Mouse (Mus musculus) adrenal gland, postnatal 10 days (tissue): ENCODE measurements around the gene Atr. TPM values are rescaled to one million over a fixed set of nuclear protein-coding genes. Genes with fewer than 3 reads are reported as not detected.
A peak's percentile ranks its signal among the peaks of the same experiment; 100 is the strongest.
"Not testable (repeated sequence)": the region's sequence is repeated elsewhere in the genome, so short reads cannot be mapped to it uniquely, and the experiment has no call there.

Experiments used
- DNase-seq: peaks from one replicate; pipeline ENCODE4 v3.0.0; 2021; ENCODE audit warnings: mixed read lengths
- total RNA-seq, 2 experiments: library from RNA; stranded (reverse); gene quantifications; 2 replicates each; pipeline ENCODE4 v1.2.3; 2021

Gene Atr
- total RNA-seq, 2 experiments from 2014 or later, result 11.8 to 19.2 TPM

DNA sequence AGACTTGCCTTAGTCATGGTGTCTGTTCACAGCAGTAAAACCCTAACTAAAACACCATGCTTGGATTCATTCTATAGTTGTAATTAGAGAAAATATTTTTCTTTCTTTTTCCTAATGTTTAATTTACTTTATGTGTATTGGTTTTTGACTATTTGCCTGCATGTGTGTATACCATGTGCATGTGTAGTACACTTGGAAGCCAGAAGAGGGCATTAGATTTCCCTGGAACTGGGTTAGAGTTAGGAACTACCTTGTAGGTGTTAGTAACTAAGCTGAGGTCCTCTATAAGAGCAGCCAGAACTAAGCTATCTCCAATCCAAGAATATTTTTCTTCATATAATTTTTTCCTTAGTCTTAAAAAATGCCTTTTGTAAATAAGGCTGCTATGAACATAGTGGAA, 75.5 kb downstream of the Atr start:
- no peak for DNase-seq

DNA sequence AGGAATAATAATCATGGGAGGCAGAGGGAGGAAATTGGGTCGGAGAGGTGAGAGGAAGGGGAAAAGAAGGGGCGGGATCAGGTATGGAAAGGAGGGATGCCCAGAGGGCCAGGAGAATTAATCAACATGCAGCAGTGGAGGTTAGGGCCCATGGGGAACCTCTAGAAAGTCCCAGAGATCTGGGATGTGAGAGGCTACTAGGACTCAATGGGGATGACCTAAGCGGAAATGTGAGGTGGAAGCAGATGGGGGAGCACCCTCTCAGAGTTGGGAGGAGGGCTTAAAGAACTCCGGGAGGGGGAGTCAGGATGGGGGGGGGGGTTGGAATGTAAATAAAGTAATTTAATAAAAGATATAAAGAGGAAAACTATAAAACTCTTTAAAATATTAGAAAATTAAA, 96.3 kb downstream of the Atr start:
- DNase-seq, result no peak

DNA sequence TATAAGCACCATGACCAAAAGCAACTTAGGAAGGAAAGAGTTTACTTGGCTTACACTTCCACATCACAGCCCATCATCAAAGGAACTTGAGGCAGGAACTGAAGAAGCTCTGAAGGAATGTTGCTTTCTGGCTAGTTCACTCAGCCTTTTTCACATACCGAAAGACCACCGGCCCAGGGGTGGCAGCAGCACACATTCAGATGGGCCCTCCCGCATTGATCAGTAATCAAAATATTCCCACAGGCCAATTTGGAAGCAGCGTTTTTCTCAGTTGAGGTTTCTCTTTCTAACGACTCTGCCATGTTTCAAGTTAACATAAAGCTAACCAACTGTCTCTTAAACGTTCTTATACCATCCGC, 96.8 kb downstream of the Atr start:
- DNase-seq, result no peak

DNA sequence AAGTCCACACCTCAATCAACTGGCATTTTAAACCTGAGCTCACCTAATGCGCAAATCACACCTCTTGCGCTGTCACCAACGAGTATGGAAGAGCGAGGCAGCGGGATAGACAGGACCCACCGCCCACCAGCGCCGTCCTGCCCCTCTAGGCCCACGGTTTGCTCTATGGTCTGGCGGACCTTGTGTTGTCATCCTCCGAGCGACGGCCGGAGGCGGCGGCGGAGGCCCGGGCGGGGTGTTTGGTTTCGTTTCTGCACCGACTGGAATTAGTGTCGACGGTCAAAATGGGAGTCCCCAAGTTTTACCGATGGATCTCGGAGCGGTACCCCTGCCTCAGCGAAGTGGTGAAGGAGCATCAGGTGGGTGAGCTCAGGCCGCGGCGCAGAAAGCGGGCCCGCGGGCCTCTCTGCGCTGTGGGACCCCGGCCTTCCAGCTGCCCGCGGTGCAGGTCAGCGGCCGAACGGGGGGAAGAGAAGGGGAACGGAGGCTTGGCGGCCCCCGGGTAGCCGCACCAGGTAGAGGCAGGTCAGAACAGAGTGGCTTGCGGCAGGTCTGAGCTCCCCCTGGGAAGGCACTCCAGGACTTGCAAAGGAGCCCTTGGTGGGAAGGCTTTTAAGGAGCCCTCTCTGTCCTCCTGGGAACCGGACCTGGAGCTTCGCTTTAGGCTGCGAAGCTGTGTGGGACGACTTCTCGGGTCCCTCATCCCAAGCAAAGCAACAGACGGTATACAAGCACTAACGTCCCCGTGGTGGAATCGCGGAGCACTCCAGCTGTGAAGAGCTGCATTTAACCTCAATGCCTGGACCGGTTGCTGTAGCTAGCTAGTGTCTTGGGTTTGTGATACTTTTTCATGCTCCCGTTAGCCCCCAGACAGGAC, 97.4 kb downstream of the Atr start, which contains the start of gene Xrn1:
Xrn1 (plus strand) TSS at position 176 of the 877 bp plus-strand sequence.
- DNase-seq, result peak; percentile 96

DNA sequence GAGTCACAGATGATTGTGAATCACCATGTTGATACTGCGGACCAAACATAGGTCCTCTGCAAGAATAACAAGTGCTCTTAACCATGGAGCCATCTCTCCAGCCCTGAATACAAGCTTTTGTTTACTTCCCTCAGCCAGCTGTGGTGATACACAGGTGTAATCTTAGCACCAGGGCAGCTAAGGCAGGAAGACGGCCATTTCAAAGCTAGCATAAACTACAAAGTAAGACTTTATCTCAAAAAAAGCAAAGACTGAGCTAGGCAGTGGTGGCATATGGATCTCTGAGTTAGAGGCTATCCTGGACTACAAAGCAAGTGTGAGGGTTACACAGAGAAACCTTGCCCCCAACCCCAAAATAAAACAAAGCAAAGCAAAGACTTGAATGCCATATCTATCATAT, 100.2 kb downstream of the Atr start:
- DNase-seq, result no peak

DNA sequence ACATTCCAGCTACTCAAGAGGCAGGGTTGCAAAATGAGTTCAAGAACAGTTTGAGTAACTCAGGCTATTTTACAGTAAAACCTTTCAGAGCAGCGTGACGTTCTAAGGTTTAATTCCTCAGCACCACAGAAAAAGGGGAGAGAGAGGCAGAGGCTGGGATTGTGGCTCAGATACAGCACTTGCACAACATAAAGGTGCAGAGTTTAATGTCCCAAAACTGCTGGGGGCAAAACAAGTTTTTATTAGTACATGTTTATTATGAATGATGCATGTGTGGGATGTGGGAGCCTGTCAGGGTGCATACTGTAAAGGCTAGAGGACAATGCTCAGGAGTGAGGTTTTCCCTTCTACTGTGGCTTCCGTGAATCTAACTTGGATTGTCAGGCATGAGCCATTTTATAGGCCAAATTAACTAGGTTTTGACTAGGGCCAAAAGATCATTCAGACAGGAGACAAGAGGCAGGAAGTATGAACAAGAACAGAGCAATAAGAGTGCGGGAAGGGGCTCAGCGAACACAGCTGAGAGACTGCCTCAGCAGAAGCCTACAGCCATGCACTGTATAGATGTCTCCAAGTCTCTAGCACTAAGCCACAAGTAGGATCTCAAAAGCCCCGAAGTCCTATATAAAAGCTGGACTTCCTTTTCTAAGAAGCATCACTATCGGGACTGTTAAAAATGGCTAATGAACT, 100.8 kb downstream of the Atr start:
- DNase-seq, result no peak

DNA sequence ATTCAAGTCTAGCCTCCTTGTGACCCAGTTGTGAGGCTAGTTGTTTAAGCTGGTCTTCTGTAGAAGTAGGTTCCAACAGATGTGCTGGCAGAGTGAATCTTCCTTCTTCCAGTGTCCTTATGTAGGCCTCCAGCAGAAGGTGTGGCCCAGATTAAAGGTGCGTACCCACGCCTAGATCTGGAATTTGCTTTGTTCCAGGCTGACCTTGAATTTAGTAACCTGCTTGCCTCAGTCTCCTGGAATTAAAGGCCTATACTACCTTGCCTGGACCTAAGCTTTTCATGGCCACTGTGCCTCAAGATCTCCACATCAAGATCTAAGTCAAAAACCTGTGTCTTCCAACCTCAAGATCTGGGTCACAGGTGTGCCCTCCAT, 101.3 kb downstream of the Atr start:
- not testable (repeated sequence) for DNase-seq

DNA sequence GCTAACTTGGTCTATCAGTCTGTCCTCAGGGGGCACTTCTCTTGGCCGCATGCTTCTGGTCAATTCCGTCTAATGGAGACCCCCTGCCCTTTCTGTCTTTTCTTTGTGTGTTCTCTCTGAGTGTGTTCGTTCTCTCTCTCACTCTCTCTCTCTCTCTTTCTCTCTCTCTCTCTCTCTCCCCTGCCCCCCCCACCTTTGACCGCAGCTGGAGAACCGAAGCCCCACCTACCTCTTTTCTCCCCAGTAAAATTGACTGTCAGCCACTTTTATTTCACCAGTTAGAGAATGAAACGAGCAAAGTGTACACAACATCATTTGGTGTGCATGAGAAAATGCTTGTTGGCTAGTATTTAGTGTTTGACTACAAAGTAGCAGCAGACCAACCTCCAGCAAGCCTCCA, 101.8 kb downstream of the Atr start:
- DNase-seq, result no peak

DNA sequence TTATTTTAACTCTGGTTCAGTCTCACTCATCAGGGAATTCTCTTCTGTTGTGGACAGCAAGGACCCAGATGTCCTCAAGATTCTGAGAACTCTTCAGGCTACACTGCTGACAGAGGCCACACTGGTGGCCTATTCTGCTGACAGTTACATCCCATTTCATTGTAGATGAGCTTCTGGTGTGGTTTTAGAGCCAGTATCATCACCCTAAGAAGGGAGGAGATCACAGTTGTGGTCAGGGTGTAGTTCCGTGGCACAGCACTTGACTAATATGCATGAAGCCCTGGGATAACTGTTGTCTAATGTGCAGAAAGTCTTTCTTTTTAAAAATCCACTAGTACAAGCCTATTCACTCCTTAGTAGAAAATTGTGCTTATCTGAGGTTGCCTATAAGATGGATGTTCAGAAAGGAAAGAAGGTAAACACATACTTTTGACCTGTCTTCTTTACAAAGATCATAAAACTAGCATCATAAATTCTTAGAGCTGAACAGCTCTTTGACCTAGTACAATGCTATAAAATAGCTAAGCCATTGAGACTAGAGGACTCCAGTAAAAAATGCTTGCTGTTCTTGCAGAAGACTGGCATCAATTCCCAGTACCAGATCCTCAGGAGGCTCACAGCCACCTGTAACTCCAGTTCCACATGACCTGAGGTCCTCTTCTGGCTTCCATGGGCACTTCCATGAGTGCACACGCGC, 102.5 kb downstream of the Atr start:
- no peak for DNase-seq

DNA sequence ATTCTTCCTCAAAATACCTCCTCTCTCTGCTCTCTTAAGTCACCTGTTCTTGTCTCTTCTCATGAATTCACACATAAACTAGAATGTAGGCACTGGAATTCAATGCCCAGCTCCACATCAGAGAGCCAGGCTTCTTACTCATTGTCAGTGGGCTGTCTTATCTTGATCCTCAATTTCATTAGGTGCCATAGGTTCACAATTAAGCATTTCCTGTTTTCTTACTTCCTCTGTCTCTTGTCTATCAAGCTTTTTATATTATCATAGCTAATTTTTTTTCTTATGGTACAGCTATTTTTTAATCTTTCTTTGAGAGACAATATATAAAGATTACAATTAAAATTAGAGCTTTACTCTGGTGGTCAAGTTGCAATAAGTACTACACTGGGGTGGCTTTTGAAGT, 103.7 kb downstream of the Atr start:
- DNase-seq, result no peak

DNA sequence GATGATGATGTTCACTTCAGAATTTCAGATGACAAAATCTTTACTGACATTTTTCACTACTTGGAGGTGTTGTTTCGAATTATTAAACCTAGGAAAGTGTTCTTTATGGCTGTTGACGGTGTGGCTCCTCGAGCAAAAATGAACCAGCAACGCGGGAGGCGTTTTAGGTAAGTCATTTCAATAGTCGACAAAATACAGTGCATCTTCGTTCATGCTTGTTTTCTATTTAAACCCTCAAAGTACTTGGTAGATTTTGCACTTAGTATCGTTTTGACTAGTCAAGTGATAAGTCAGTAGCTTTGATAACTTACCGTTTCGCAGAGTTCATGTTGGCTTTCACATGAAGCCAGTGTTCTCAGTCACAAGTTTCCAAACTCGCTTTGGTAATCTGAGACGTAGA, 106.6 kb downstream of the Atr start:
- no peak for DNase-seq

DNA sequence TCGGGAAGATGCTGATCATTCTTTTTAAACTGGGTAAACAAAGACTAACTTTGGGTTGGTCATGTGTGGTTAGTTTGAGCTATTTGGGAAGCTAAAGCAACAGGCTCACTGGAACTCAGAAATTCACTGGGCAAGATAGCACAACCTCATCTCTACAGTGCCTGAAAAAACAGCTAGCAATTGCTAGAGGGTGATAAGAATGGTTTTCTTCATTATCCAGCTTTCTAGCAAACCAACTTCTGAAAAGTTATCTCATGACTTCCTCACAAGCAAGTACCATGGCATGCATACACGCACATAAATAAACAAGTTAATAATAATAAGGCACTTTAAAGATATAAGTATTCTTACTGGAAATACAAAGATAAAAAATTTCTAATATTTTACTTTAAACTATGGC, 120.9 kb downstream of the Atr start:
- DNase-seq, result no peak

DNA sequence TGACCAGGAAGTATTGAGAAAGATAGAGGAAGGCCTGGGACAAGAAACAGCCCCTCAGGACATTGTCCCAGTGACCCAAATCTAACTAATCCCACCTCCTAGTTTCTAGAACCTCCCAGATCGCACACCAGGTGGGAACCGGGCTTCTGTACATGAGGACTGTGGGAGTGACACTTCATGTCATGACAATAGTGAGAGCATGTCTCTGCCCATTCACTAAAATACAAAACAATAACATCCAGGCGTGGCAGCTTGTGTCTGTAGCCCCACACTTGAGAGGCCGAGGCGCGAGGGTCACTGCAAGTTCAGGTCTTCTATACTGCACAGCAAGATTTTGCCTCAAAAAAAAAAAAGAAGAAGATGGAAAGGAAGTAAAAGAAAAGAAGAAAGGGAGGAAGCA, 122.5 kb downstream of the Atr start:
- no peak for DNase-seq

DNA sequence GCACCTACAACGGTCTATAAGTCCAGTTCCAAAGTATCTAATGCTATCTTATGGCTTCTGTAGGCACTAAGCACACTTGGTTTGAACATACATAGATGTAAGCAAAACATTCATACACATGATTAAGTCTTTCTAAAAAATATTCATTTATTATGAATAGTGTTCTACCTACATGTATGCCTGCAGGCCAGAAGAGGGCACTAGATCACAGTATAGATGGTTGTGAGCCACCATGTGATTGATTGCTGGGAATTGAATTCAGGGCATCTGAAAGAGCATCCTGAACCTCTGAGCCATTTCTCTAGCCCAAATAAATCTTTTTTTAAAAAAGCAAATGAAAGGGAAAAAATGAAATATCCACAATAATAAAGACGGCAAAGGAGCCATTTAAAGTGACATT, 134.9 kb downstream of the Atr start:
- no peak for DNase-seq

Other genes starting within 250 kb of the Atr start
- 1 to 10 TPM; 4.7 to 5.1 TPM for gene Pcolce2, start 220.0 kb upstream of the Atr start, total RNA-seq
- gene Trpc1, start 107.2 kb upstream of the Atr start, total RNA-seq, result 1 to 10 TPM; 4.9 to 5.5 TPM
- gene Pls1, start 12.3 kb upstream of the Atr start, total RNA-seq, result 1 to 10 TPM; 4.2 to 5.2 TPM
- gene Xrn1, start 97.2 kb downstream of the Atr start, total RNA-seq, result 10 to 100 TPM; 18.2 to 26.2 TPM